Mouse (Mus musculus): ENCODE results near the gene Aim2. TPM values are rescaled to one million over a fixed set of nuclear protein-coding genes. Genes with fewer than 3 reads are reported as not detected.
A peak's percentile ranks its signal among the peaks of the same experiment; 100 is the strongest.
"Not testable (repeated sequence)": the region's sequence is repeated elsewhere in the genome, so short reads cannot be mapped to it uniquely, and the experiment has no call there.

Gene Aim2
- 1.9 and 3.1 TPM in 2 replicates for polyA plus RNA-seq (2014; fragmentation: Nextera tagmentation; extraction: Ambion mirVana)

GRCm38 (mm10) chr1:173350372-173350957 is at the start of gene Aim2:
TSS of gene Aim2 (plus strand) at chr1:173350879.
- Histone ChIP-seq H3K9me3 (replicated peaks; ENCODE audit: control insufficient read depth, low read length) (no peaks in the 10 kb centered on the region), H3K9ac (ENCODE audit: low read depth, low read length) (peak within 1 kb of the TSS; percentile 58), H3K4me3 (ENCODE audit: low read depth, low read length) (peak within 1 kb of the TSS; percentile 39), H3K27ac (ENCODE audit: low read depth, low read length) (no peak within 1 kb of the TSS), H3K36me3 (ENCODE audit: control insufficient read depth, insufficient read depth, low read length) (no peaks in the 10 kb centered on the region), H3K4me2 (peak within 1 kb of the TSS; percentile 72), H3K27me3 (ENCODE audit: control insufficient read depth, insufficient read depth, low read length) (no peaks in the 10 kb centered on the region), H3K4me1 (ENCODE audit: control insufficient read depth, insufficient read depth, low read length) (peaks cover 7% of the 10 kb centered on the region)
- peak; percentile 81 for ATAC-seq (replicated peaks; ENCODE audit: insufficient number of reproducible peaks, low FRiP score, low TSS enrichment)
- WGBS (ENCODE audit: insufficient replicate concordance) = 8% methylated on average over 10 of the region's 10 CpGs

GRCm38 (mm10) chr1:173302795-173303194 is 47.9 kb upstream of the Aim2 start:
- H3K9ac ChIP-seq (ENCODE audit: low read depth, low read length); ATAC-seq (replicated peaks; ENCODE audit: insufficient number of reproducible peaks, low FRiP score, low TSS enrichment); H3K4me2 ChIP-seq; H3K9me3 ChIP-seq (replicated peaks; ENCODE audit: control insufficient read depth, low read length); H3K4me3 ChIP-seq (ENCODE audit: low read depth, low read length); H3K4me1 ChIP-seq (ENCODE audit: control insufficient read depth, insufficient read depth, low read length); H3K36me3 ChIP-seq (ENCODE audit: control insufficient read depth, insufficient read depth, low read length); H3K27ac ChIP-seq (ENCODE audit: low read depth, low read length); H3K27me3 ChIP-seq (ENCODE audit: control insufficient read depth, insufficient read depth, low read length): not testable (repeated sequence)
- WGBS (ENCODE audit: insufficient replicate concordance) = 43% methylated on average over 3 of the region's 3 CpGs

GRCm38 (mm10) chr1:173313535-173314050 is 37.1 kb upstream of the Aim2 start:
- H3K36me3 ChIP-seq (ENCODE audit: control insufficient read depth, insufficient read depth, low read length); ATAC-seq (replicated peaks; ENCODE audit: insufficient number of reproducible peaks, low FRiP score, low TSS enrichment); H3K4me3 ChIP-seq (ENCODE audit: low read depth, low read length); H3K4me2 ChIP-seq; H3K27ac ChIP-seq (ENCODE audit: low read depth, low read length); H3K9ac ChIP-seq (ENCODE audit: low read depth, low read length); H3K9me3 ChIP-seq (replicated peaks; ENCODE audit: control insufficient read depth, low read length); H3K4me1 ChIP-seq (ENCODE audit: control insufficient read depth, insufficient read depth, low read length); H3K27me3 ChIP-seq (ENCODE audit: control insufficient read depth, insufficient read depth, low read length): not testable (repeated sequence)
- WGBS (ENCODE audit: insufficient replicate concordance) = 71% methylated on average over 7 of the region's 7 CpGs

DNA sequence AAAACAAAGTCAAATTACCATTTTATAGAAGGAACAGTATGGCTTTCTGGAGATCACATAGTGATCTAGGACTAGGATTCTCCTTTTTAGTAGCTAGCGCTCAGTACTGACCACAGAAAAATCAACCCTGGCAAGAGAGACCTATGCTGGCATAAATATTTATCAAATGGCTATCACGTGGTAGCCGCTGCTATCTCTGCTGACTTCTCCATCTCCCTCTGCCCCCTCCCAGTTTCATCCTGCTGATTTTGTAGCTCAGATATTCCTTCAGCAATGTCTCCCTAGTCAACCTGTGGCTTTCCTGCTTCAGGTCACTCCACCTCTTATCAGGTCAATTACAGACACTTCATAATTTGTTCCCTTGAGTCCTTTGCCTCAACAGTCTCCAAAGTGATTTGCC is 35.0 kb upstream of the Aim2 start:
- H3K4me1 ChIP-seq (ENCODE audit: control insufficient read depth, insufficient read depth, low read length) = no peaks in the 10 kb centered on the region
- H3K4me3 ChIP-seq (ENCODE audit: low read depth, low read length) = no peak overlapping the region
- H3K9me3 ChIP-seq (replicated peaks; ENCODE audit: control insufficient read depth, low read length) = no peaks in the 10 kb centered on the region
- no peak overlapping the region for H3K4me2 ChIP-seq
- WGBS (ENCODE audit: insufficient replicate concordance) = 78% methylated on average over 3 of the region's 3 CpGs
- ATAC-seq (replicated peaks; ENCODE audit: insufficient number of reproducible peaks, low FRiP score, low TSS enrichment) = no peak
- H3K27ac ChIP-seq (ENCODE audit: low read depth, low read length) = no peak overlapping the region
- no peak overlapping the region for H3K9ac ChIP-seq (ENCODE audit: low read depth, low read length)
- H3K27me3 ChIP-seq (ENCODE audit: control insufficient read depth, insufficient read depth, low read length) = no peaks in the 10 kb centered on the region
- no peaks in the 10 kb centered on the region for H3K36me3 ChIP-seq (ENCODE audit: control insufficient read depth, insufficient read depth, low read length)

DNA sequence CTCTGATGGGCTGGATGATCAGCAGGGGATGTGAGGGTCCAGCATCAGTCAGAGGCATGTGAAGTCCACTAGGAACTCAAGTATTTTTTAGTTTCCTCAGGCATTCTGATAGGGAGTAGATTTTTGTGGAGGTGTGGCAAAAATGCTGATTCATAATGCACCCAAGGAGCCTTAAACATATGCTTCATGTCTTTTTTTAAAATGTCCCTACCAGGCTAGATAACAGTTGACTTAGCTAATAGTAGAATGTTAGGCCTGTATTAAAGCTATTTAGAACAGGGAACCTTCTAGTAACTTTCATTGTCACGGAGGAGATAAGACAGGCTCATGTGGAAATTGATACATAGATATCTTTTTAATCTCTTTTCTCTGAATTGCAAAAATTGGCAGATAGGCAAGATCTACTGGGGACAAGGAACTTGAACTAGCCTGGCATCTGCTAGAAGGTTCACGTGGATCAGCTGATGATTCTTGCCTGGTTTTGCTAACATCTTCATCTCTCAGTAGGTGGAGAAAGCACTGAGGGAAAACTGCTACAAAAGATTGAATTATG is 32.7 kb upstream of the Aim2 start:
- Histone ChIP-seq H3K27ac (ENCODE audit: low read depth, low read length) (no peak overlapping the region), H3K4me3 (ENCODE audit: low read depth, low read length) (no peak overlapping the region), H3K36me3 (ENCODE audit: control insufficient read depth, insufficient read depth, low read length) (no peaks in the 10 kb centered on the region), H3K4me1 (ENCODE audit: control insufficient read depth, insufficient read depth, low read length) (no peaks in the 10 kb centered on the region), H3K27me3 (ENCODE audit: control insufficient read depth, insufficient read depth, low read length) (no peaks in the 10 kb centered on the region), H3K9me3 (replicated peaks; ENCODE audit: control insufficient read depth, low read length) (no peaks in the 10 kb centered on the region), H3K4me2 (no peak overlapping the region), H3K9ac (ENCODE audit: low read depth, low read length) (no peak overlapping the region)
- no peak for ATAC-seq (replicated peaks; ENCODE audit: insufficient number of reproducible peaks, low FRiP score, low TSS enrichment)
- 86% methylated on average over 2 of the region's 2 CpGs for WGBS (ENCODE audit: insufficient replicate concordance)

DNA sequence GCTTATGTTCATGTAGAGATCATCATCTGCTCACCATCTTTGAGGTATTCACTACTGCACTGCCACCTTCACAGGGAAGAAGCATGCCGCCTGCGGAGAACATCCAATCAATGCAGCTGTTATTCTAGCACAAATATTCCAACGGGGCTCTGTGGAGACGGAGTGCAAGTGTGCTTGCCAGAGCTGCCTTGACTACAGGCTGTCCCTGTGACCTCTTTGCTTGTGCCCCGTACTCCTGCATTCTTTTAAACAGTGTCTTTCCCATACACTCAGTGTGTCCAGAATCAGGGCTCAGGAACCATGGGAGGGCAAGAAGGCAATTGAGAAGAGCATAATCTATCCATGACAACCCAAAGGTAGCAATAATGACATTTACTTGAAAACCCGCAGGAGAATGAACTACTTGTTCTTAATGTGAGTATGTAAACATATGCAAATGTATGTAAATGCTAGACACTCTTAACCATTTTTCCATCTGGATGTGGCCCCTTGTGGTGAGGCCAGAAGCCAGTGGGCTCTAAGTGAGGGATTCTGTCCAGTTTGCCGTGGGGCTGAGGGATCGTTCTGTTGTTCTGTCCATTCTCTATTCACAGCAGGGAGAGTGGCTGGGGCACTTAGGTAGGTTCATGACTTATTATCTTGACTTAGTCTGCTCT is 29.0 kb upstream of the Aim2 start:
- ATAC-seq (replicated peaks; ENCODE audit: insufficient number of reproducible peaks, low FRiP score, low TSS enrichment) = no peak
- Histone ChIP-seq H3K9ac (ENCODE audit: low read depth, low read length) (no peak overlapping the region), H3K9me3 (replicated peaks; ENCODE audit: control insufficient read depth, low read length) (no peaks in the 10 kb centered on the region), H3K4me1 (ENCODE audit: control insufficient read depth, insufficient read depth, low read length) (no peaks in the 10 kb centered on the region), H3K4me2 (no peak overlapping the region), H3K36me3 (ENCODE audit: control insufficient read depth, insufficient read depth, low read length) (no peaks in the 10 kb centered on the region), H3K4me3 (ENCODE audit: low read depth, low read length) (no peak overlapping the region), H3K27me3 (ENCODE audit: control insufficient read depth, insufficient read depth, low read length) (no peaks in the 10 kb centered on the region), H3K27ac (ENCODE audit: low read depth, low read length) (no peak overlapping the region)
- 77% methylated on average over 8 of the region's 8 CpGs for WGBS (ENCODE audit: insufficient replicate concordance)

DNA sequence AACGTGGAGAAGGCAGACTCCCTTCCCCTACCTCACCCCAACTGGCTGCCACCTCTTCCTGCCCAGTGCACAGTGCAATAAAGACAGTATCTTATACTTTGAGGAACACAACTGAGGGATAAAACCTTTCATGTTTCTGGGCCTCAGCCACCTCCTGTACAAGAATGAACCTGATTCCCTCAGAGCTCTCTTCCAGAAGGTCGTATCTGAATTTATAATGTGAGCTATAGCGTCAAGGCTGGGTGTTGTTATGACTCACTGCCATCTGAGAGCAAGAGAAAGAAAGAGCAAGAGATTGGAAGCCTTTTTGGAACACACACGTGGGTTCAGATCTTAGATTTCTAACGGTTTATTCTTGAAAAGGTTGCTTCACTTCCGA is 28.4 kb upstream of the Aim2 start:
- Histone ChIP-seq H3K27me3 (ENCODE audit: control insufficient read depth, insufficient read depth, low read length) (no peaks in the 10 kb centered on the region), H3K27ac (ENCODE audit: low read depth, low read length) (no peak overlapping the region), H3K9me3 (replicated peaks; ENCODE audit: control insufficient read depth, low read length) (no peaks in the 10 kb centered on the region), H3K4me3 (ENCODE audit: low read depth, low read length) (no peak overlapping the region), H3K9ac (ENCODE audit: low read depth, low read length) (no peak overlapping the region), H3K4me2 (no peak overlapping the region), H3K36me3 (ENCODE audit: control insufficient read depth, insufficient read depth, low read length) (no peaks in the 10 kb centered on the region), H3K4me1 (ENCODE audit: control insufficient read depth, insufficient read depth, low read length) (no peaks in the 10 kb centered on the region)
- WGBS (ENCODE audit: insufficient replicate concordance) = 64% methylated on average over 6 of the region's 6 CpGs
- no peak for ATAC-seq (replicated peaks; ENCODE audit: insufficient number of reproducible peaks, low FRiP score, low TSS enrichment)

DNA sequence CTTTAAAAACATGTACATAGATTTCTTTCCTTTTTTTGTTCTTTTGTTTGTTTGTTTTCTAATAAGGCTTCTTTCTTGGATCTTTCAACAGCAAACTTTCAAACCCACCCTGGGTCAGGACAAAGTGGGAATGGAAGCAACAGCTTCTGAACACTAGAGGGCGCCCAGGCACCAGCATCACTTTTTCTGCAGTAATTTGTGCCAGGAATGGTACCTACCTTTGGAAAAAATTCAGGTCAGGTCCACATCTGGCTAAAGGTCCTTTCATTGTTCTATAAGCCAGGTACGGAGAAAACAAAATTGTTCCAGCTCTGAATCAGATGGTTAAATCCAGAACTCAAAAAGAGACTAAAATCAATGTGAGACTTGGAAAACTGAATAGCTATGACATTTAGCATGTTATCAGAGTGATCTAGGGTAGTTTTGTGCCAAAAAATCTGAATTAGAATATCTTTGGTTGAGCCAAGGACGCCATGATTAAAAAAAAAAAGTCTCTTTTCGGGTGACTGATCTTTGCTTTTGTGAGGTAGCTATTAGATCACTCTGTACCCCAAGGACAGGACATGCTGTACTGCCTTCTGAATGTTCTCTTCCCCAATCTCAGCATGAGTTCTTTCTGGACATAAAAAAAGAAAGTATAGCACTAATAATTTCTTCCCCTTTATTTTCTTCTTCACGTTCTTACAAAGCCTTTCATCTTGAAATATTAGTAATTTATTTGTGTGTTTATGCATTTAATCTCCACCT is 26.7 kb upstream of the Aim2 start:
- Histone ChIP-seq H3K4me3 (ENCODE audit: low read depth, low read length) (no peak overlapping the region), H3K36me3 (ENCODE audit: control insufficient read depth, insufficient read depth, low read length) (no peaks in the 10 kb centered on the region), H3K27me3 (ENCODE audit: control insufficient read depth, insufficient read depth, low read length) (no peaks in the 10 kb centered on the region), H3K9me3 (replicated peaks; ENCODE audit: control insufficient read depth, low read length) (no peaks in the 10 kb centered on the region), H3K27ac (ENCODE audit: low read depth, low read length) (no peak overlapping the region), H3K4me1 (ENCODE audit: control insufficient read depth, insufficient read depth, low read length) (peaks cover 2% of the 10 kb centered on the region), H3K9ac (ENCODE audit: low read depth, low read length) (no peak overlapping the region), H3K4me2 (no peak overlapping the region)
- ATAC-seq (replicated peaks; ENCODE audit: insufficient number of reproducible peaks, low FRiP score, low TSS enrichment) = no peak
- 26% methylated on average over 5 of the region's 5 CpGs for WGBS (ENCODE audit: insufficient replicate concordance)

All from heart, embryonic 11.5 days (tissue).